Mouse (Mus musculus) midbrain, postnatal 0 days (tissue): ENCODE data around the gene Fcho2. TPM values are rescaled to one million over a fixed set of nuclear protein-coding genes. Genes with fewer than 3 reads are reported as not detected.

Experiments
- ATAC-seq: fragments of 200-750 bp; cut with Nextera tagmentation; 2 replicates; pipeline ENCODE4 v1.8.0; 2017; ENCODE audit warnings: moderate number of reproducible peaks, mild to moderate bottlenecking, moderate TSS enrichment, moderate library complexity; ENCODE audit not compliant: low FRiP score
- DNase-seq: peaks from one replicate; pipeline ENCODE4 v3.0.0-alpha.2; 2015; ENCODE audit warnings: low spot score
- H3K27ac ChIP-seq: fragments of 300-500 bp; sonication (generic); 2 replicates; pipeline ENCODE4 v1.5.1; 2014; ENCODE audit warnings: low read depth, mild to moderate bottlenecking, low read length, mixed read lengths
- H3K27me3 ChIP-seq: fragments of 300-500 bp; sonication (generic); 2 replicates; pipeline ENCODE4 v1.6.1; 2014; ENCODE audit warnings: low read length, control low read depth, mixed read lengths; ENCODE audit not compliant: insufficient read depth
- H3K36me3 ChIP-seq: fragments of 300-500 bp; sonication (generic); 2 replicates; pipeline ENCODE4 v1.6.1; 2014; ENCODE audit warnings: low read length, control low read depth, mixed read lengths; ENCODE audit not compliant: insufficient read depth
- H3K4me1 ChIP-seq: fragments of 300-500 bp; sonication (generic); 2 replicates; pipeline ENCODE4 v1.6.1; 2014; ENCODE audit warnings: mild to moderate bottlenecking, control low read depth, antibody characterized with exemption, low read length, mixed read lengths; ENCODE audit not compliant: insufficient read depth
- H3K4me2 ChIP-seq: fragments of 300-500 bp; sonication (generic); 2 replicates; pipeline ENCODE4 v1.6.1; 2014; ENCODE audit warnings: low read depth, mild to moderate bottlenecking, low read length, mixed read lengths; ENCODE audit not compliant: poor library complexity, severe bottlenecking
- H3K4me3 ChIP-seq: fragments of 300-500 bp; sonication (generic); 2 replicates; pipeline ENCODE4 v1.5.1; 2014; ENCODE audit warnings: low read depth, mild to moderate bottlenecking, low read length, moderate library complexity
- H3K9ac ChIP-seq: fragments of 300-500 bp; sonication (generic); replicated peaks from 2 replicates; pipeline ENCODE4 v1.6.1; 2014; ENCODE audit warnings: mild to moderate bottlenecking, low read length, moderate library complexity, mixed read lengths; ENCODE audit not compliant: poor library complexity, severe bottlenecking
- H3K9me3 ChIP-seq: fragments of 300-500 bp; sonication (generic); 2 replicates; pipeline ENCODE4 v1.6.1; 2016; ENCODE audit warnings: low read length, control low read depth
- CTCF ChIP-seq: IDR thresholded peaks from 2 replicates; pipeline ENCODE4 v1.5.1; 2016; ENCODE audit warnings: antibody characterized with exemption, mild to moderate bottlenecking
- WGBS: fragments of 180-500 bp; shearing (Covaris S2); extraction: QIAGEN DNeasy Blood & Tissue Kit; methylation state at CpG from one replicate; pipeline ENCODE4 v1.1.7; 2014; 5-methylcytosine and 5-hydroxymethylcytosine counted together
- polyA plus RNA-seq: library from polyadenylated mRNA; unstranded; fragments of >200 nt; fragmentation: Nextera tagmentation; extraction: Ambion mirVana; gene quantifications from 2 replicates; pipeline ENCODE4 v1.2.1, GENCODE M21; 2015
- total RNA-seq: library from RNA; depleted of rRNA; stranded (reverse); fragments of >200 nt; gene quantifications from 2 replicates; pipeline ENCODE4 v1.2.3, GENCODE M21; 2014

Fcho2 gene
- total and polyA plus RNA-seq, 2 experiments from 2014 or later = 15.1 to 16.4 TPM

GRCm38 (mm10) chr13:98696716-98697115 lies 118.5 kb downstream of the Fcho2 start:
- Histone ChIP-seq H3K4me2 (no peak overlapping the region), H3K27me3 (peaks cover 13% of the 10 kb centered on the region; the same call in 1 of the 2 replicates), H3K4me3 (no peak overlapping the region), H3K9ac (no peak overlapping the region), H3K27ac (no peak overlapping the region), H3K9me3 (no peaks in the 10 kb centered on the region), H3K4me1 (0 out of 2 replicates have a peak, but pooled peaks cover 4% of the 10 kb centered on the region), H3K36me3 (no peaks in the 10 kb centered on the region)
- DNase-seq (no peak), ATAC-seq (no peak)
- WGBS = 83% methylated on average over 3 of the region's 3 CpGs
- no peak for TF ChIP-seq CTCF

- Histone ChIP-seq H3K27me3 (peaks cover 13% of the 10 kb centered on the region; the same call in 1 of the 2 replicates), H3K27ac (no peak overlapping the region), H3K9ac (no peak overlapping the region), H3K36me3 (no peaks in the 10 kb centered on the region), H3K4me3 (no peak overlapping the region), H3K4me2 (no peak overlapping the region), H3K4me1 (0 out of 2 replicates have a peak, but pooled peaks cover 4% of the 10 kb centered on the region), H3K9me3 (no peaks in the 10 kb centered on the region)
- no peak for DNase-seq
- no peak for TF ChIP-seq CTCF
- ATAC-seq = no peak
- 24% methylated on average over 2 of the region's 2 CpGs for WGBS
These were observed 119.7 kb downstream of the Fcho2 start for GRCm38 (mm10) chr13:98695546-98695945.

- no peak for TF ChIP-seq CTCF
- H3K4me3 ChIP-seq = peak within 1 kb of the TSS; percentile 36
- H3K9me3 ChIP-seq = no peaks in the 10 kb centered on the region
- H3K27ac ChIP-seq = no peak within 1 kb of the TSS
- H3K27me3 ChIP-seq = peaks cover 13% of the 10 kb centered on the region; the same call in 1 of the 2 replicates
- peak within 1 kb of the TSS; percentile 86 for H3K4me2 ChIP-seq
- 4% methylated on average over 44 of the region's 44 CpGs for WGBS
- peak within 1 kb of the TSS; percentile 46; the same call in 1 of the 2 replicates for H3K9ac ChIP-seq
- DNase-seq (no peak), ATAC-seq (peak; percentile 47)
- H3K36me3 ChIP-seq = no peaks in the 10 kb centered on the region
- H3K4me1 ChIP-seq = 0 out of 2 replicates have a peak, but pooled peaks cover 4% of the 10 kb centered on the region
These were observed 120.4 kb downstream of the Fcho2 start, which contains the start of gene Tmem171 for GRCm38 (mm10) chr13:98694773-98695314. Tmem171 (minus strand) TSS chr13:98694834.

- no peaks in the 10 kb centered on the region for H3K9me3 ChIP-seq
- peaks cover 13% of the 10 kb centered on the region; the same call in 1 of the 2 replicates for H3K27me3 ChIP-seq
- ATAC-seq (no peak), DNase-seq (no peak)
- 0 out of 2 replicates have a peak, but pooled peaks cover 4% of the 10 kb centered on the region for H3K4me1 ChIP-seq
- H3K36me3 ChIP-seq = no peaks in the 10 kb centered on the region
- H3K27ac ChIP-seq = no peak overlapping the region
- no peak for TF ChIP-seq CTCF
- H3K9ac ChIP-seq = no peak overlapping the region
- H3K4me2 ChIP-seq = no peak overlapping the region
- H3K4me3 ChIP-seq = no peak overlapping the region
- WGBS = 93% methylated on average over 11 of the region's 11 CpGs
These were observed 121.9 kb downstream of the Fcho2 start for GRCm38 (mm10) chr13:98693316-98693715.

- no peaks in the 10 kb centered on the region for H3K9me3 ChIP-seq
- no peak for ATAC-seq
- H3K4me2 ChIP-seq = no peak overlapping the region
- H3K36me3 ChIP-seq = no peaks in the 10 kb centered on the region
- no peak overlapping the region for H3K27ac ChIP-seq
- TF ChIP-seq CTCF = no peak
- no peak overlapping the region for H3K9ac ChIP-seq
- WGBS = 92% methylated on average over 13 of the region's 13 CpGs
- 0 out of 2 replicates have a peak, but pooled peaks cover 7% of the 10 kb centered on the region for H3K4me1 ChIP-seq
- no peak for DNase-seq
- peaks cover 13% of the 10 kb centered on the region; the same call in 1 of the 2 replicates for H3K27me3 ChIP-seq
- no peak overlapping the region for H3K4me3 ChIP-seq
These were observed 123.2 kb downstream of the Fcho2 start for GRCm38 (mm10) chr13:98691956-98692515.

- Histone ChIP-seq H3K27me3 (peaks cover 13% of the 10 kb centered on the region; the same call in 1 of the 2 replicates), H3K9me3 (no peaks in the 10 kb centered on the region), H3K9ac (no peak overlapping the region), H3K36me3 (no peaks in the 10 kb centered on the region), H3K4me2 (no peak overlapping the region), H3K4me1 (0 out of 2 replicates have a peak, but pooled peaks cover 7% of the 10 kb centered on the region), H3K27ac (no peak overlapping the region), H3K4me3 (no peak overlapping the region)
- ATAC-seq (no peak), DNase-seq (no peak)
- no peak for TF ChIP-seq CTCF
- 88% methylated on average over 11 of the region's 11 CpGs for WGBS
These were observed 124.4 kb downstream of the Fcho2 start for GRCm38 (mm10) chr13:98690886-98691285.
